Mouse (Mus musculus) erythroblast, embryonic 14.5 days (primary cell): ENCODE results near the gene Gm36210. TPM values are rescaled to one million over a fixed set of nuclear protein-coding genes. Genes with fewer than 3 reads are reported as not detected.
A peak's percentile ranks its signal among the peaks of the same experiment; 100 is the strongest.
"Not testable (repeated sequence)": the region's sequence is repeated elsewhere in the genome, so short reads cannot be mapped to it uniquely, and the experiment has no call there.

Experiments used
- H3K27me3 ChIP-seq: 2 replicates; pipeline ENCODE4 v1.6.1; 2012; ENCODE audit warnings: inconsistent platforms; ENCODE audit not compliant: control insufficient read depth
- H3K36me3 ChIP-seq: 2 replicates; pipeline ENCODE4 v1.6.1; 2012; ENCODE audit warnings: mild to moderate bottlenecking, inconsistent platforms; ENCODE audit not compliant: control insufficient read depth
- H3K4me1 ChIP-seq: 2 replicates; pipeline ENCODE4 v1.6.1; 2012; ENCODE audit warnings: inconsistent platforms; ENCODE audit not compliant: control insufficient read depth
- H3K4me3 ChIP-seq: replicated peaks from 2 replicates; pipeline ENCODE3; 2012; ENCODE audit warnings: moderate library complexity, mild to moderate bottlenecking, inconsistent platforms
- H3K9me3 ChIP-seq: 2 replicates; pipeline ENCODE4 v1.6.1; 2012; ENCODE audit warnings: low read length, inconsistent platforms, mixed read lengths; ENCODE audit not compliant: control insufficient read depth
- GATA1 ChIP-seq: IDR thresholded peaks from 2 replicates; pipeline ENCODE4 v1.6.1; 2012; ENCODE audit warnings: low read length, inconsistent platforms, mixed read lengths
- TAL1 ChIP-seq: IDR thresholded peaks from 3 replicates; pipeline ENCODE4 v1.6.1; 2012; ENCODE audit warnings: low read length, inconsistent platforms, mixed read lengths
- polyA plus RNA-seq: library from polyadenylated mRNA; stranded (reverse); fragments of >175 nt; gene quantifications from 2 replicates; pipeline ENCODE4 v1.2.3, GENCODE M21; 2012

Gene Gm36210
- polyA plus RNA-seq, 1 experiment: not detected

GRCm38 (mm10) chr7:4899649-4900522 lies 6.4 kb downstream of the Gm36210 start:
- H3K27me3 ChIP-seq: peaks cover 18% of the 10 kb centered on the region
- no peak for TF ChIP-seq TAL1
- TF ChIP-seq GATA1: no peak
- peaks cover 2% of the 10 kb centered on the region; the same call in 1 of the 2 replicates for H3K36me3 ChIP-seq
- peaks cover 14% of the 10 kb centered on the region for H3K4me1 ChIP-seq
- peak overlapping the region; percentile 22 for H3K4me3 ChIP-seq
- H3K9me3 ChIP-seq: peaks cover 4% of the 10 kb centered on the region

- Histone ChIP-seq H3K36me3 (peaks cover 5% of the 10 kb centered on the region; the same call in 1 of the 2 replicates), H3K4me3 (peak overlapping the region; percentile 22), H3K9me3 (peaks cover 4% of the 10 kb centered on the region), H3K4me1 (peaks cover 14% of the 10 kb centered on the region), H3K27me3 (peaks cover 18% of the 10 kb centered on the region)
- TF ChIP-seq TAL1: no peak
- no peak for TF ChIP-seq GATA1
Observed at GRCm38 (mm10) chr7:4898851-4899648, 7.3 kb downstream of the Gm36210 start.

DNA sequence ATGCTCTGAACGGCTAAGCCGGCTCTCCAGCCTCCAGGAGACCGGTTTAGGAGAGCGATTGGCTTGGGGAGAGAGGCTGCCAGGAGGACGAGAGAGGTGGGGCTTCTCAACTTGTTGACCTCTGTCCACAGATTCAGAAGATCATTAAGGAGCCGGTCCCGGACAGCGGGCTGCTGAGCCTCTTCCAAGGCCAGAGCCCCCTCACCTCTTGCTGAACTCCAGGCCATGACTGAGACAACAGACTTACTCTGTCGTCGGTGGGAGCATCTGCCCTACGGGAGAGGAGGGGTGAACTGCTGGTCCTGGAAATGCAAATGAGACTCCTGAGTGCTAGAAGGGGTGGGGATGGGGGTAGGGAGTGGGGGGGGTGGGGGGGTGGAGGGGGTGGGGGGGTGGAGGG lies 11.1 kb downstream of the Gm36210 start:
- peaks cover 10% of the 10 kb centered on the region for H3K4me1 ChIP-seq
- peaks cover 15% of the 10 kb centered on the region for H3K36me3 ChIP-seq
- no peaks in the 10 kb centered on the region for H3K9me3 ChIP-seq
- TF ChIP-seq TAL1 (no peak), GATA1 (no peak)
- H3K4me3 ChIP-seq: no peak overlapping the region
- peaks cover 12% of the 10 kb centered on the region for H3K27me3 ChIP-seq

DNA sequence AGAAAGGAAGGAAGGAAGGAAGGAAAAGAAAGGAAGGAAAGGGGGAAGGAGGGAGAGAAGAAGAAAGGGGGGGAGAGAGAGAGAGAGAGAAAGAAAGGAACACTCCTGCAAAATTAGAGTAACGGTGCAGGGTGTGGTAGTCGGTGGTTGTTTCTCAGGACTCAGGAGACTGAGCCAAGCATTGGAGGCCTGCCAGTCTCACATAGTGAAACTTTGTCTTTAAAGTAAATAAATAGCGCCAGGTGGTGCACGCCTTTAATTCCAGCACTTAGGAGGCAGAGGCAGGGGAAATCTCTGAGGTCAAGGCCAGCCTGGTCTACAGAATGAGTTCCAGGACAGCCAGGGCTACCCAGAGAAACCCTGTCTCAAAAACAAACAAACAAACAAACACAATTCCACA lies 19.6 kb downstream of the Gm36210 start:
- Histone ChIP-seq H3K27me3 (no peaks in the 10 kb centered on the region), H3K4me3 (no peak overlapping the region), H3K36me3 (peaks cover 21% of the 10 kb centered on the region), H3K9me3 (peaks cover 8% of the 10 kb centered on the region), H3K4me1 (peaks cover 3% of the 10 kb centered on the region)
- TF ChIP-seq GATA1 (no peak), TAL1 (no peak)

DNA sequence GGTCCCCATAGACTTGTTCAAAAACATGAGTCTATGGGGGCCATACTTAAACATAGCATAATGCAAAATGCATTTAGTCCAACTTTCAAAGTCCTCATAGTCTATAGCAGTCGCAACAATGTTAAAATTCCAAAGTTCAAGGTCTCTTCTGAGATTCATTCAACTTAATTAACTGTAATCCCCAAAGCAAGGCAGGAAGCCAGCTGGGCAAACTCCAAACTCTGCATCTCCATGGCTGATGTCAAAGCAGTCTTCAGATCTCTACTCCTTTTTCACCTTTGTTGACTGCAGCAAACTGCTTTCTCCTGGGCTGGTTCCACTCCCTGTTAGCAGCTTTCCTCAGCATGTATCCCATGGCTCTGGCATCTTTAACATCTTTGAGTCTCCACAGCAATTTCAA lies 27.3 kb downstream of the Gm36210 start:
- peaks cover 39% of the 10 kb centered on the region for H3K4me1 ChIP-seq
- not testable (repeated sequence) for H3K27me3 ChIP-seq, H3K4me3 ChIP-seq, H3K9me3 ChIP-seq, H3K36me3 ChIP-seq

- H3K4me3 ChIP-seq: peak overlapping the region; percentile 69
- peaks cover 39% of the 10 kb centered on the region for H3K4me1 ChIP-seq
- H3K27me3 ChIP-seq: no peaks in the 10 kb centered on the region
- TF ChIP-seq GATA1: no peak
- no peak for TF ChIP-seq TAL1
- peaks cover 8% of the 10 kb centered on the region for H3K36me3 ChIP-seq
- H3K9me3 ChIP-seq: peaks cover 8% of the 10 kb centered on the region
Observed at GRCm38 (mm10) chr7:4878186-4878585, 28.1 kb downstream of the Gm36210 start.

- Histone ChIP-seq H3K4me1 (peaks cover 42% of the 10 kb centered on the region), H3K9me3 (peaks cover 4% of the 10 kb centered on the region), H3K4me3 (peak overlapping the region; percentile 69), H3K27me3 (no peaks in the 10 kb centered on the region), H3K36me3 (peaks cover 5% of the 10 kb centered on the region)
- no peak for TF ChIP-seq GATA1
- no peak for TF ChIP-seq TAL1
Observed at GRCm38 (mm10) chr7:4877226-4877625, 29.1 kb downstream of the Gm36210 start.

- peaks cover under 1% of the 10 kb centered on the region for H3K9me3 ChIP-seq
- TF ChIP-seq GATA1: peak; percentile 77
- TF ChIP-seq TAL1: peak; percentile 61
- peak within 1 kb of the TSS; percentile 69 for H3K4me3 ChIP-seq
- peaks cover under 1% of the 10 kb centered on the region for H3K36me3 ChIP-seq
- no peaks in the 10 kb centered on the region for H3K27me3 ChIP-seq
- peaks cover 39% of the 10 kb centered on the region for H3K4me1 ChIP-seq
Observed at GRCm38 (mm10) chr7:4876753-4877221, 29.5 kb downstream of the Gm36210 start, which contains the start of gene Isoc2a. Isoc2a (plus strand) TSS chr7:4877153.

DNA sequence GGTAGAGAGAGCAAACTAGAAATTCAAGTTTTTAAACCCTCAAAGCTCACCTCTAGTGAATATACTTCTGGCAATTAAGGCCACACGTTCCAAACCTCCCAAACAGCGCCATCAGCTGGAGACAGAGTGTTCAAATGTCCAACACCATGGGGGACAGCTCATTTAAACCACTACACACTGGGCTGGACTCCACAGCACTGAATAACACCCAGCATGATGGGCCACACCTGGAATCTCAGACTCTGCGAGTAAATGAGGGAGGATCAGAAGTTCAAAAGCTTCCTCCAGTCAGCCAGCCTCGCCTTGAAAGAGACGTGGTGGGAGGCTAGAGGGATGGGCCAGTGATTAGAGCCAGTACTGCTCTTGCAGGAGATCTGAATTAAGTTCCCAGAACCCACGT lies 36.2 kb downstream of the Gm36210 start, which contains the start of gene Isoc2b:
Gene Isoc2b, minus strand, starts transcription at position 126 of the 400 bp plus-strand sequence.
- peaks cover 30% of the 10 kb centered on the region for H3K4me1 ChIP-seq
- no peaks in the 10 kb centered on the region for H3K27me3 ChIP-seq
- TF ChIP-seq TAL1: no peak
- no peak for TF ChIP-seq GATA1
- H3K36me3 ChIP-seq: no peaks in the 10 kb centered on the region
- no peak within 1 kb of the TSS for H3K4me3 ChIP-seq
- H3K9me3 ChIP-seq: no peaks in the 10 kb centered on the region
